Mouse (Mus musculus): Measurements from ENCODE around the gene Ccnt1.

- no peak for TF ChIP-seq EP300 (optimal IDR thresholded peaks at IDR 0.05)
- no peak for TF ChIP-seq CTCF (IDR thresholded peaks at IDR 0.05; ENCODE audit: low read depth)
Observed at GRCm38 (mm10) chr15:98557186-98557585, 13.5 kb downstream of the Ccnt1 start.
